Mouse (Mus musculus) frontal cortex, postnatal 14 days (tissue): ENCODE measurements around the gene Mov10l1.

Experiments
- DNase-seq, 2 experiments: peaks; one replicate each; pipeline ENCODE4 v3.0.0; 2022; ENCODE audit warnings: low spot score in 2 of 2

The Mov10l1 gene

DNA sequence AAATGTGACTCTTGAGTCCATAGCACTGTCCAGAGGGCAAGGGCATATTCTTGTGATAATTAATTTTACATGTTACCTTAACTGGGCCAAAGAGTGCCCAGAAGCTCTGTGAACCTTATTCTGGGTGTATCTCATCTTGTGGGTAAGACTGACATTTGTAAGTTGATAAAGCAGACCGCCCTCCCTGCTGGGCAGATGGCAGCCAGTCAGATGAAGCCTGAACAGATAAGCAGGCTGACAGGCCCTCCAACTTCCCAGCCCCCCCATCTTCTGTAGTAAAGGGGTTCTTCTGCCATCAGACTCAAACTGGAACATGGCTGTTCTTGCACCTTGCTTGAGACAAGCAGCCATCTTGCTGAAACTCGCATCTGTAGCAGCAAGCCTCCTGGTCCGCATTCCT lies 34.0 kb downstream of the Mov10l1 start:
- no peak for DNase-seq

DNA sequence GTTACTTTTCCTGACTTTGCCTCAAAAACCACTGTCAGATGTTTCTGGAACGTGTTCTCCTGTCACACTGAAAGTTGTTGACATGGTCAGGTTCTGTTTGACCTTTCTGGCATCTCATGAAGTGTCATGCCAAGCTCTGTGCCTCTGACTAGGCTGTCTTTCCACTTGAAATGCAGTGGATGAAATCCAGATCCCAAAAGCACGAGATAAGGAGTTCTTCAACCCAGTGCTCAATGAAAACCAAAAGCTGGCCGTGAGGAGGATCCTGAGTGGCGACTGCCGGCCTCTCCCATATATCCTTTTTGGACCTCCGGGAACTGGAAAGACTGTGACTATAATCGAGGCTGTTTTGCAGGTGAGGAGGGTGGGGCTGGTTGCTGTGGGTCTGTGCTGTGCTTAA lies 37.4 kb downstream of the Mov10l1 start:
- DNase-seq = no peak

DNA sequence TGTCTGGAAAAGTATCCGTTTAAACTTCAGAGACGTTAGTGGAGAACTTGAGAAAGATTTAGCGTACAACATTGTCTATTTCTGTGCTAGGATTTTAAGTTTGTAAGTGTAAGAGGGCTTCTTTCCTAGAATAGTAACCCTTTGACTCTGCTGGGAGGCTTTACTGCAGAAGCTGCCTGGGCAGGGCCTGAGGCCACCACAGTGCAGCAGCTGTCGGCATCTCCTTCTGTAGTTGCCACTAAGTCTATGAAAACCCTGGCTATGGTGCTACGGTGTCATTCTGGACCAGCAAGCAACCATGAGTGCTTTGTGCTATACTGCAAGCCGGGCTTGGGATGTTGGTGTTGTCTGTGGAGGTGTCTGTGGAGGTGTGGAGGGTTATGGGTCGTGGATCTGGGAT lies 37.8 kb downstream of the Mov10l1 start:
- no peak for DNase-seq

- no peak for DNase-seq
Observed at GRCm38 (mm10) chr15:89044381-89044780, 61.7 kb downstream of the Mov10l1 start.

DNA sequence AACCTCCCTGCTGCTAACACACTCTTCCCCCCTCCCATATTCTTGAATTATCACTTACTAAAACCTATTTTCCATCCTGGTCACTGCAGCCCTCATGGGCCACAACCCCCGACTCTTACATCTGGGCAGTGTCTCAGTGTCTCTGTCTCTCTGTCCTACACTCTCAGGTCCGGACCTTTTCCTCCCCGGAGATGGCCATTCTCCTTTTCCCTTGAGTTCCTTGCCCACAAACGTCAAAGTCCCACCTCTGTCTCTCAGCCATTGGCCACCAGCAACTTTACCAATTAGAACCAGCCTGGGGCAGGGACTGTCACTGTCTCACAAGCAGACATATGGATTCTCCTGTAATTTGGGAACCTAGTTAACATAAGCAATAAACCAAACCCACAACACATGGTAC lies 63.6 kb downstream of the Mov10l1 start:
- DNase-seq = no peak

DNA sequence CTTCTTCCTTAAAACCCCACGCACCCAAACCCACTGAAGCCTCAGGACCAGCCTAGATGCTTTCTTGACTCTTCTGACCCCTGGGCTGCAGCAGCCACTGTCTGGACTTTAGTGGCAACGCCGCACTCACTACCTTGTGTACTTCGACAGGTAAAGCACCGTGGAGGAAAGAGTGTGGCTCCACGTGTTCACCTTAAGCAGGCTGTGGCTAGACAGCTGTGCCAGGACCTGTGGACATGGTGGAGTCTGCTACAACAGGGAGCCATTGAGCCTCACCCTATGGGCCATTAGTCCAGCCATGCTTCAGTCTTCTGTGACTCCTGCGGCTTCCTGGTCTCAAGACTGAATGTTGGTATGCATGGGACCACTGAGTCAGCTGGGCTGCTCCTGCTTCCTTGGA lies 72.0 kb downstream of the Mov10l1 start:
- DNase-seq = no peak

DNA sequence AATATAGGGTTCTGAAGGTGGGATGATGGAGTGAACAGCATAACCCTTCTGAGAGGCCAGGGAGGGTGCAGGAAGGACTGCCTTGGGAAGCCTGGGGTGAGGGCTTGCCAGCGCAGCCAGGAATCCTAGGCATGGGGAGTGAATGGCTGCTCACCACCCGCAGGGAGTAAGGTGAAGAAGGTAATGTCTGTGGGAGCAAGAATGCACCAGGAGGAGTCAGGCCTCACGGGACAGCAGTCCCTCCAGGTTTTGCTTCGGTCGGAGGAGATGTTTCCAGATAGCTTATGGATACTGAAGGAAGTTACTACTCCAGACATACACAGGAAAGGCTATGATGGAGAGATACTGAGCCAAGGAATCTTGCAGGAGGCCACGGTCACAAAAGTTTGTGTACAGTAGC lies 76.0 kb downstream of the Mov10l1 start:
- no peak for DNase-seq

DNA sequence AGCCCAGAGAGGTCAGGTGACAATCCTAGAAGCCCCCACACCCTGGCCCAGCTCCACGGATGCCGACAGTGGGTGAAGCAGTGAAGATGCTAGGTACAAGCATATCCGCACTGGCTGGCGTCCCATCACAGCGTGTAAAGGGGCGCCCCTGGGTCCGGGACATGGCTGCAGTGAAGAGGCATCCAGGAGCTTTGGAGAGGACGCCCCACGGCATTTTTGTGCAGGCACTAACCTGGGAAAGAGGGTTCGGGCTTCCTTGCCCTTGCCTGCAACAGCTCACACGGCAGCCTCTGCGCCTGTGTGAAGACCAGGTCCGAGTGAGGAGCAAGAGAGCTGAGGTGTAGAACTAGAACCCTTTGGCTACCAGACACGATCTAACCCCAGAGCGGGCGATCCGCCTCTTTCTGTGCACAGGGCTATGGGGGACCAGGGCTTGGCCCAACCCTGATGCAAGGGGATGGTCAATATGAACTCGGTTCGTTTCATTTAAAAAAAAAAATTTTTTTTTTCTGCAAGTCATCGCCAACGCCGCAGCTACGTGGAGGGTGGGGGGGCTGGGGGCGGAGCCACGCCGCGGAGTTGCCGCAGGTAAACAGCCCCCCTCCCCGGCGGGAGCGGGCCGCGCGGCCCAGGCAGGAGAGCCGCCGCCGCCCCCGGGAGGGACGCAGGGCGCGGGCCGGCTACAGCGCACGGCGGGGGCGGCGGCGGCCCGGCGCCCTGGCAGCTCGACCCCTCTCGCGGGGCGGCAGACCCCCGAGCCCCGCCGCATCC lies 76.6 kb downstream of the Mov10l1 start, which contains the start of gene Panx2:
Gene Panx2, plus strand, starts transcription at position 574 of the 771 bp plus-strand sequence.
- DNase-seq = no peak

GRCm38 (mm10) chr15:89060032-89060681 lies 77.4 kb downstream of the Mov10l1 start:
- DNase-seq = no peak

- DNase-seq = no peak
Observed at GRCm38 (mm10) chr15:89060811-89061460, 78.2 kb downstream of the Mov10l1 start.

GRCm38 (mm10) chr15:89061761-89062517 lies 79.2 kb downstream of the Mov10l1 start:
- DNase-seq = no peak

- no peak for DNase-seq
Observed at GRCm38 (mm10) chr15:89062518-89062910, 79.8 kb downstream of the Mov10l1 start.

DNA sequence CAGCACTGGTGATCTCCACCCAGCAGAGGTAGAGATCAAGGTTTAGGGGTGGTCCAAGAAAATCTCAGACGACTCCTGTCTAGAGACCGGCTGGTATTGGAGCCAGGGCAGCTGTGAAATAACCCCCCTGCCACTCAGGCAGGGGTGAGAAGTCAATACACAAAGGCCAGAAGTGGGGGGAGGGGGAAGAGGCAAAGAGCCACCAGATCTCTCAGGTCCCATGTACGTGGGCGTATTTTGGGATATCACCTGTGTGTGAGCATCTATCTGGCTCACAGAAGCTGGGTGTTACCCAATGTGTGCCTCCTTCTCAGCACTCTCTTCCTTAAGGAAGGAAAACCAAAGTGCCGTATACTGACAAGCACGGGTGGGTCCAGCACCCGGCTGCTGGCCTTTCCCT lies 80.3 kb downstream of the Mov10l1 start:
- DNase-seq = no peak

- DNase-seq = peak in 1 of 2 experiments; percentile 13
Observed at GRCm38 (mm10) chr15:89063536-89063935, 80.8 kb downstream of the Mov10l1 start.

- DNase-seq = no peak
Observed at GRCm38 (mm10) chr15:89064891-89065290, 82.2 kb downstream of the Mov10l1 start.

DNA sequence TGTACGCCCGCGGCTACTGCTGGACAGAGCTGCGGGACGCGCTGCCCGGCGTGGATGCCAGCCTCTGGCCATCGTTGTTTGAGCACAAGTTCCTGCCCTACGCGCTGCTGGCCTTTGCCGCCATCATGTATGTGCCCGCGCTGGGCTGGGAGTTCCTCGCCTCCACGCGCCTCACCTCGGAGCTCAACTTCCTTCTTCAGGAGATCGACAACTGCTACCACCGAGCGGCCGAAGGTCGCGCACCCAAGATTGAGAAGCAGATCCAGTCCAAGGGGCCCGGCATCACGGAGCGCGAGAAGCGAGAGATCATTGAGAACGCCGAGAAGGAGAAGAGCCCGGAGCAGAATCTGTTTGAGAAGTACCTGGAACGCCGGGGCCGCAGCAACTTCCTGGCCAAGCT lies 84.9 kb downstream of the Mov10l1 start:
- no peak for DNase-seq

GRCm38 (mm10) chr15:89068226-89068625 lies 85.5 kb downstream of the Mov10l1 start:
- no peak for DNase-seq

DNA sequence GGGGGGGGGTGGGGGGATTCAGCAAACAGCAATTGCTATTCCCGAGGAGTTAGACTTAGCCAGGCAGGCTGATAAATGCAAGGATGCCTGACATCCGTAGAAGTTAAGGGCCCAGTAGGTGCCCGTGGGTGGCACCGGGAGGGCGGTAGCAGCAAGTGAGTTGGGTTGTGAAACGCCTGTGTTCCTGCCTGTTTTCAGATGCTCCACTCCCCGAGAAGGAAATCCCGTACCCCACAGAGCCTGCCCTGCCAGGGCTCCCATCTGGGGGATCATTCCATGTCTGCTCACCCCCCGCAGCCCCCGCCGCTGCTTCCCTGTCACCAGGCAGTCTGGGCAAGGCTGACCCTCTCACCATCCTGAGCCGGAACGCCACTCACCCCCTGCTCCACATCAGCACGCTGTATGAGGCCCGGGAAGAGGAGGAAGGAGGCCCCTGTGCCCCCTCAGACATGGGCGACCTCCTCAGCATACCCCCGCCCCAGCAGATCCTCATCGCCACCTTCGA lies 86.7 kb downstream of the Mov10l1 start:
- no peak for DNase-seq

GRCm38 (mm10) chr15:89070606-89071005 lies 87.9 kb downstream of the Mov10l1 start:
- DNase-seq = no peak

- no peak for DNase-seq
Observed at GRCm38 (mm10) chr15:89073993-89074603, 91.4 kb downstream of the Mov10l1 start.
